In the genomic region with DNA sequence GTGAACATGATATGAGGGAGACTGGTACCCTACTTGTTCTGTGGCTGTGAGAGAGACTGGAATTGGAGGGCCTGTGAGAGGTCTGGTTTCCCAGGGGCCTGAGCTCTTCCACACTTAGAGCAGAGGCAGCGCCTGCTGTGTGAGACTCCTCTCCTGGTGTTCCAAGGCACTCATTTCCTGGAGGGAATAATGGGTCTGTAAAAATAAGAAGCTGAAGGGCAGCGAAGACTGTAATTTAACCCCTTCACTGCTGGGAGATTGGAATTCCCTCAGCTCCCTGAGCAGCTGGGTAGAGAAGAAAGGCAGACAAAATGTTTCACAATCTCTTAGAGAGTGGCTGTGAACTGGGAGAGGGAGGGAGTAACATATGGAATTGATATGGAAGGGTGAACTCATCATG, we compare ENCODE assay signal across 18 mouse cellular contexts. TPM values are rescaled to one million over a fixed set of nuclear protein-coding genes. Genes with fewer than 3 reads are reported as not detected.
DNase-seq lines count a peak whose midpoint lies in the region; ATAC-seq and TF ChIP-seq lines count a peak whose summit lies in the region.
"Had no signal": no experiment of that assay in that cellular context is flagged by ENCODE, and none has a peak within 500 bp of the region (broad histone marks: within the 10 kb centered on the region; RNA-seq: fewer than 3 reads in every experiment).

No protein-coding gene starts in this region.

- H3K4me3 ChIP-seq in midbrain, embryonic 12.5 days, result no peak overlapping the region
- H3K4me3 ChIP-seq in midbrain, postnatal 0 days (ENCODE audit: low read depth, low read length), result no peak overlapping the region
- H3K4me3 ChIP-seq in embryonic facial prominence, embryonic 11.5 days (ENCODE audit: low read depth, low read length), result no peak overlapping the region
- H3K4me3 ChIP-seq in hindbrain, embryonic 16.5 days (ENCODE audit: low read length), result no peak overlapping the region
- no peak overlapping the region for H3K4me3 ChIP-seq in gastrocnemius, adult 2 months
- H3K4me3 ChIP-seq: heart, embryonic 13.5 days; kidney, embryonic 15.5 days; liver, embryonic 13.5 days; megakaryocyte, embryonic 14.5 days had no signal

- no peaks in the 10 kb centered on the region for H3K27me3 ChIP-seq in midbrain, embryonic 12.5 days
- no peaks in the 10 kb centered on the region for H3K27me3 ChIP-seq in midbrain, postnatal 0 days (ENCODE audit: insufficient read depth, low read length)
- H3K27me3 ChIP-seq in embryonic facial prominence, embryonic 11.5 days (ENCODE audit: control insufficient read depth, insufficient read depth, low read length), result no peaks in the 10 kb centered on the region
- no peaks in the 10 kb centered on the region for H3K27me3 ChIP-seq in hindbrain, embryonic 16.5 days (replicated peaks; ENCODE audit: control insufficient read depth, insufficient read depth, low read length)
- H3K27me3 ChIP-seq: heart, embryonic 13.5 days; kidney, embryonic 15.5 days had no signal

- H3K36me3 ChIP-seq in midbrain, embryonic 12.5 days, result 0 out of 2 replicates have a peak, but pooled peaks cover 3% of the 10 kb centered on the region
- no peaks in the 10 kb centered on the region for H3K36me3 ChIP-seq in midbrain, postnatal 0 days (ENCODE audit: insufficient read depth, low read length)
- no peaks in the 10 kb centered on the region for H3K36me3 ChIP-seq in embryonic facial prominence, embryonic 11.5 days (replicated peaks; ENCODE audit: control insufficient read depth, insufficient read depth, low read depth, low read length)
- H3K36me3 ChIP-seq in hindbrain, embryonic 16.5 days (ENCODE audit: control insufficient read depth, insufficient read depth, low read length), result no peaks in the 10 kb centered on the region
- H3K36me3 ChIP-seq: heart, embryonic 13.5 days; kidney, embryonic 15.5 days; liver, embryonic 13.5 days had no signal

- DNase-seq in midbrain, postnatal 0 days (ENCODE audit: low spot score), result no peak
- peak; percentile 75 for DNase-seq in embryonic facial prominence, embryonic 11.5 days (ENCODE audit: low spot score)
- peak; percentile 32 for DNase-seq in retina, postnatal 1 day
- no peak for DNase-seq in gastrocnemius, adult 8-10 months (ENCODE audit: low spot score in 2 of 2)
- DNase-seq in gastrocnemius, adult 2 months, result no peak
- DNase-seq: adrenal gland, postnatal 10 days; cerebellum, postnatal 36 days; gastrocnemius, postnatal 36 days; liver, embryonic 13.5 days; thymus, postnatal 36 days had no signal

- 8% methylated on average over 2 of the region's 2 CpGs for WGBS in midbrain, embryonic 12.5 days
- 19% methylated on average over 2 of the region's 2 CpGs for WGBS in midbrain, postnatal 0 days
- WGBS in embryonic facial prominence, embryonic 11.5 days, result 0% methylated on average over 2 of the region's 2 CpGs
- WGBS in hindbrain, embryonic 16.5 days, result 10% methylated on average over 2 of the region's 2 CpGs

- 0 out of 2 replicates have a peak overlapping the region, but pooled peaks have one; percentile 11 for H3K9ac ChIP-seq in midbrain, embryonic 12.5 days (replicated peaks)
- H3K9ac ChIP-seq in midbrain, postnatal 0 days (replicated peaks; ENCODE audit: low read length, poor library complexity, severe bottlenecking), result no peak overlapping the region
- no peak overlapping the region for H3K9ac ChIP-seq in embryonic facial prominence, embryonic 11.5 days (replicated peaks; ENCODE audit: low read length)
- H3K9ac ChIP-seq in hindbrain, embryonic 16.5 days (ENCODE audit: low read depth, low read length), result no peak overlapping the region
- H3K9ac ChIP-seq: heart, embryonic 13.5 days; kidney, embryonic 15.5 days; liver, embryonic 13.5 days had no signal

- no peak for TF ChIP-seq CTCF in midbrain, postnatal 0 days (IDR thresholded peaks at IDR 0.05)
- no peak for TF ChIP-seq CTCF in gastrocnemius, adult 2 months (IDR thresholded peaks at IDR 0.05)

- no peak overlapping the region for H3K4me2 ChIP-seq in midbrain, embryonic 12.5 days (replicated peaks)
- H3K4me2 ChIP-seq in midbrain, postnatal 0 days (ENCODE audit: low read depth, low read length, poor library complexity, severe bottlenecking), result no peak overlapping the region
- H3K4me2 ChIP-seq in embryonic facial prominence, embryonic 11.5 days (ENCODE audit: low read depth, low read length), result no peak overlapping the region
- H3K4me2 ChIP-seq in hindbrain, embryonic 16.5 days (ENCODE audit: low read length), result no peak overlapping the region
- H3K4me2 ChIP-seq: heart, embryonic 13.5 days; kidney, embryonic 15.5 days; liver, embryonic 13.5 days had no signal

- peak overlapping the region; percentile 65; the same call in 1 of the 2 replicates for H3K27ac ChIP-seq in midbrain, embryonic 12.5 days (replicated peaks)
- H3K27ac ChIP-seq in midbrain, postnatal 0 days (ENCODE audit: low read depth, low read length), result no peak overlapping the region
- H3K27ac ChIP-seq in embryonic facial prominence, embryonic 11.5 days (replicated peaks; ENCODE audit: low read depth, low read length), result no peak overlapping the region
- H3K27ac ChIP-seq in hindbrain, embryonic 16.5 days (ENCODE audit: low read depth, low read length), result peak overlapping the region; percentile 44; the same call in 1 of the 2 replicates
- H3K27ac ChIP-seq in gastrocnemius, adult 2 months, result no peak overlapping the region
- H3K27ac ChIP-seq: heart, embryonic 13.5 days; kidney, embryonic 15.5 days; liver, embryonic 13.5 days; stomach, postnatal 0 days had no signal

- intact Hi-C loops in gastrocnemius, adult 2 months (cut with DNase I), result no loop called here

- no peaks in the 10 kb centered on the region for H3K9me3 ChIP-seq in midbrain, embryonic 12.5 days
- no peaks in the 10 kb centered on the region for H3K9me3 ChIP-seq in midbrain, postnatal 0 days (ENCODE audit: low read length)
- no peaks in the 10 kb centered on the region for H3K9me3 ChIP-seq in embryonic facial prominence, embryonic 11.5 days (replicated peaks; ENCODE audit: control insufficient read depth, low read length)
- no peaks in the 10 kb centered on the region for H3K9me3 ChIP-seq in hindbrain, embryonic 16.5 days (ENCODE audit: control insufficient read depth, low read length)
- H3K9me3 ChIP-seq: heart, embryonic 13.5 days; kidney, embryonic 15.5 days; liver, embryonic 13.5 days; megakaryocyte, embryonic 14.5 days had no signal

- no peak for ATAC-seq in midbrain, embryonic 12.5 days (ENCODE audit: low FRiP score, low read depth)
- ATAC-seq in midbrain, postnatal 0 days (ENCODE audit: low FRiP score), result no peak
- no peak for ATAC-seq in embryonic facial prominence, embryonic 11.5 days (replicated peaks; ENCODE audit: insufficient number of reproducible peaks, low FRiP score, low TSS enrichment, low read depth)
- no peak for ATAC-seq in hindbrain, embryonic 16.5 days
- ATAC-seq: inflammation-experienced regulatory T-cells, adult 6 months; lung, postnatal 0 days had no signal

- peaks cover 18% of the 10 kb centered on the region for H3K4me1 ChIP-seq in midbrain, embryonic 12.5 days
- no peaks in the 10 kb centered on the region for H3K4me1 ChIP-seq in midbrain, postnatal 0 days (ENCODE audit: insufficient read depth, low read length)
- no peaks in the 10 kb centered on the region for H3K4me1 ChIP-seq in embryonic facial prominence, embryonic 11.5 days (ENCODE audit: control insufficient read depth, insufficient read depth, low read length)
- H3K4me1 ChIP-seq in hindbrain, embryonic 16.5 days (ENCODE audit: control insufficient read depth, insufficient read depth, low read depth, low read length), result no peaks in the 10 kb centered on the region
- H3K4me1 ChIP-seq: heart, embryonic 13.5 days; kidney, embryonic 15.5 days; liver, embryonic 13.5 days had no signal

RNA-seq across cellular contexts. Expression of gene 5730455P16Rik, which starts 35.4 kb away (rescaled TPM):
- polyA plus RNA-seq in midbrain, embryonic 12.5 days (2016; fragmentation: Nextera tagmentation; extraction: Ambion mirVana), result 31.4 and 34.4 TPM in 2 replicates
- 25.2 and 32.4 TPM in 2 replicates for total RNA-seq in midbrain, postnatal 0 days (2014; rRNA removed)
- 37.4 and 50.6 TPM in 2 replicates for polyA plus RNA-seq in midbrain, postnatal 0 days (2015; fragmentation: Nextera tagmentation; extraction: Ambion mirVana)
- 20.7 and 23.5 TPM in 2 replicates for polyA plus RNA-seq in embryonic facial prominence, embryonic 11.5 days (2014; fragmentation: Nextera tagmentation; extraction: Ambion mirVana)
- polyA plus RNA-seq in hindbrain, embryonic 16.5 days (2015; fragmentation: Nextera tagmentation; extraction: Ambion mirVana), result 36.9 and 41.1 TPM in 2 replicates
- total RNA-seq in gastrocnemius, adult 8-10 months (2022), result 10 to 100 TPM; 37.6 to 46.1 (median 42.1) TPM
- 10 to 100 TPM; 36.4 to 37.9 TPM for total RNA-seq in gastrocnemius, adult 2 months (2021)

RNA-seq across cellular contexts. Expression of gene Zfp207, which starts 40.6 kb away (rescaled TPM):
- polyA plus RNA-seq in midbrain, embryonic 12.5 days (2016; fragmentation: Nextera tagmentation; extraction: Ambion mirVana), result 278 and 288 TPM in 2 replicates
- total RNA-seq in midbrain, postnatal 0 days (2014; rRNA removed), result 243 and 245 TPM in 2 replicates
- 131 and 147 TPM in 2 replicates for polyA plus RNA-seq in midbrain, postnatal 0 days (2015; fragmentation: Nextera tagmentation; extraction: Ambion mirVana)
- 370 and 383 TPM in 2 replicates for polyA plus RNA-seq in embryonic facial prominence, embryonic 11.5 days (2014; fragmentation: Nextera tagmentation; extraction: Ambion mirVana)
- 159 and 176 TPM in 2 replicates for polyA plus RNA-seq in hindbrain, embryonic 16.5 days (2015; fragmentation: Nextera tagmentation; extraction: Ambion mirVana)
- 10 to 100 TPM; 44.1 to 54.0 (median 49.2) TPM for total RNA-seq in gastrocnemius, adult 8-10 months (2022)
- 10 to 100 TPM; 60.9 to 61.1 TPM for total RNA-seq in gastrocnemius, adult 2 months (2021)

RNA-seq across cellular contexts. Expression of gene Rhbdl3, which starts 41.8 kb away (rescaled TPM):
- polyA plus RNA-seq in midbrain, embryonic 12.5 days (2016; fragmentation: Nextera tagmentation; extraction: Ambion mirVana), result 30.1 and 32.1 TPM in 2 replicates
- total RNA-seq in midbrain, postnatal 0 days (2014; rRNA removed), result 1.9 and 5.7 TPM in 2 replicates
- 1.4 and 1.7 TPM in 2 replicates for polyA plus RNA-seq in midbrain, postnatal 0 days (2015; fragmentation: Nextera tagmentation; extraction: Ambion mirVana)
- 3.2 and 4.0 TPM in 2 replicates for polyA plus RNA-seq in embryonic facial prominence, embryonic 11.5 days (2014; fragmentation: Nextera tagmentation; extraction: Ambion mirVana)
- polyA plus RNA-seq in hindbrain, embryonic 16.5 days (2015; fragmentation: Nextera tagmentation; extraction: Ambion mirVana), result 4.2 and 4.7 TPM in 2 replicates
- total RNA-seq in gastrocnemius, adult 8-10 months (2022), result 1 to 10 TPM; 2.8 to 8.4 (median 4.6) TPM
- 1 to 10 TPM; 3.9 to 7.6 TPM for total RNA-seq in gastrocnemius, adult 2 months (2021)

Comparison
In these comparisons a context has a peak if more than half of its experiments do, and no peak if none do; other contexts are left out.
1. H3K27ac ChIP-seq: peak in midbrain, embryonic 12.5 days (single experiment) and hindbrain, embryonic 16.5 days (single experiment); none in midbrain, postnatal 0 days (single experiment), embryonic facial prominence, embryonic 11.5 days (single experiment) and gastrocnemius, adult 2 months (single experiment).
2. DNase-seq: peak in embryonic facial prominence, embryonic 11.5 days (single experiment) and retina, postnatal 1 day (single experiment); none in midbrain, postnatal 0 days (single experiment), gastrocnemius, adult 8-10 months (0 of 2) and gastrocnemius, adult 2 months (single experiment).